Mouse (Mus musculus) neural tube, postnatal 0 days (tissue): ENCODE measurements around the gene Npr2. TPM values are rescaled to one million over a fixed set of nuclear protein-coding genes. Genes with fewer than 3 reads are reported as not detected.

Experiments used
- microRNA-seq: library from miRNA; unstranded; fragments of <30 nt; microRNA quantifications from one replicate; pipeline ENCODE4, GENCODE M21; 2016
- polyA plus RNA-seq: library from polyadenylated mRNA; unstranded; fragments of >200 nt; fragmentation: Nextera tagmentation; extraction: Ambion mirVana; gene quantifications from 2 replicates; pipeline ENCODE4 v1.2.1, GENCODE M21; 2015

Gene Npr2
- polyA plus RNA-seq: 10.6 and 12.2 TPM in 2 replicates

DNA sequence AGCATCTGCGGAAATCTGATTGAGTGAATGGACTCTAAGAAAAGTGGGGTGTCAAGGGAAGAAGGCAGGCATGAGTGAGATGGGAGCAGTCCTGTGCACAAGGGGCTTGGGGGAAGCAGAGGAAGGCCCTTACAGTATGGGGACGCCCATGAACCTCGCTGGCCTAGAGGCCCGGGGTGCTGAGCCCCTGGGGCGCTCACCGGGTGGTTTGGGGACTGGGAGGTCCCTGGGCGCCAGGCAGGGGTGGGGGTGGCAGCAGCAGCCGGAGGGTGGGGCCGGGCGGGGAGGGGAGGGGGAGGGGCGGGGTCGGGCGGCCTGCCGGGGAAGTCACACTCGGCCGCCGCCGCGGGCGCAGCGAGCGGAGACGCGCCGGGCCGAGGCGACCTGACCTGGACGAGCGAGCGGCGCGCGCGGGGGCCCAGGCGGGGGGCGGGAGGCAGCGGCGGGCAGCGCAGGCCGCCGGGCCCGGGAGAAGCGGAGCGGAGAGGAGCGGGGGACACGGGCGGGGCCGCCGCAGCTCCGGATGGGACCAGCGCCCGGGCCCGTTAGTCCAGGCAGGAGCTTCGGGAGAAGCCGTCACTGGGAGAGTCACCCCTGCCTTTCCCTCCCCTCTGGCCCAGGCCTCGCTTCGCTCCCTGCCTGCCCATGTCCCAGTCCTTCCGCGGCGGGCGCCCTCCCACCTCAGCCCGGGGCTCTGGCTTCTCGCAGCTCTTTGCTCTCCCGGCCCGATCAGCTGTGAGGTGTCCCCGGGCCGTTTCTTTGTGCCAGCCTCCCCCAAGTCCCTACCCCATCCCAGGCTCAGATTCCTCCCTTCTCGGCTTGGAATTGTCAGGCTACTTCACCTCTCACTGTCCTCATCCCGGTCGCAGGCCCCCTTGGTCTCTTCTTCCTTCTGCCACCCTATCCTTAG lies at the start of gene Npr2:
TSS of gene Npr2 (plus strand) at position 890 of the 910 bp plus-strand sequence.

DNA sequence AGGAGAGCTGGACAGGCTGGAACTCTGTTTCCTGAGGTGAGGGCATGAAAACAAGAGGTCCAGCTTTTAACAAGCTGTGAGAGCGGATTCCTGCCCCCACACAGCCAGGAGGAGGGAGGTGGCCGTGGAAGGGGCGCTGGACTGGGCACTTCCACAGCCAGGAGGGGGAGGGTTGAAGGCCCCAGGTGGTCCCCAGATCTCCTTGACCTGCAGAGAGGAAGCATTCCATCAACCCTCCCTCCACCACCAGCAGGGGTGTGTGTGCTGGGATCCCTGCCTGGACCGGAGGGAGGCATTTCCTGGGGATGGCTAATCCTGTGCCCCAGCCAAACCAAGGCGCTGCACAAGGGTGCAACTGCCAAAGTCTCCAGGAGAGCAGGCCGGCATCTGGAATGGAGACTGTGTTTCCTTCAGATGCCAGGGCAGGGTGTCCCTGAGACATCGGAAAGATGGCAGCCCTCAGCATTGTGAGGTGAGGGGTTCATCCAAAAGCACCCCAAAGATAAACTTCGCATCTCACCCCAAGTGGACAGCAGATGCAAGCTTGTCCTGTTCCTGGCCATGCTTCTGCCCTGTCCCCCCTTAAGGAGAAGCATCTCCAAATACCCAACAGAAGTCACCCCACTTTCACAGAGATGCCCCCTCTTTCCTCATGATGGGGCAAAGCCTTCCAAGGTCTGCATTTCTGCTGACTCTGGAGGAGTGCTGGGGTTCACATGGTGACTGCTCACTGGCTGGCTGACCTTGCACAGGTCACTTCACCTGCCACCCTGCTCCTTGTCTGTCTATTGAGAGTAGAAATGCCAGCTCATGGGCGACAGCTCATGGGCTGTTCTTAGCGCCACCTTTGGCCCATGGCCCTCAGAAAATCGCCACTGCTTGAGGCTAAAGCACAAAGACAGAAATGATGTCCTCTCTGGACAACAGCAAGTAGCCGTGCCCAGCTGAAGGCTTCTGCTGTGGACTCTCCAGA lies 47.0 kb upstream of the Npr2 start, which contains the start of gene Msmp:
TSS of gene Msmp (minus strand) at position 51 of the 973 bp plus-strand sequence.

DNA sequence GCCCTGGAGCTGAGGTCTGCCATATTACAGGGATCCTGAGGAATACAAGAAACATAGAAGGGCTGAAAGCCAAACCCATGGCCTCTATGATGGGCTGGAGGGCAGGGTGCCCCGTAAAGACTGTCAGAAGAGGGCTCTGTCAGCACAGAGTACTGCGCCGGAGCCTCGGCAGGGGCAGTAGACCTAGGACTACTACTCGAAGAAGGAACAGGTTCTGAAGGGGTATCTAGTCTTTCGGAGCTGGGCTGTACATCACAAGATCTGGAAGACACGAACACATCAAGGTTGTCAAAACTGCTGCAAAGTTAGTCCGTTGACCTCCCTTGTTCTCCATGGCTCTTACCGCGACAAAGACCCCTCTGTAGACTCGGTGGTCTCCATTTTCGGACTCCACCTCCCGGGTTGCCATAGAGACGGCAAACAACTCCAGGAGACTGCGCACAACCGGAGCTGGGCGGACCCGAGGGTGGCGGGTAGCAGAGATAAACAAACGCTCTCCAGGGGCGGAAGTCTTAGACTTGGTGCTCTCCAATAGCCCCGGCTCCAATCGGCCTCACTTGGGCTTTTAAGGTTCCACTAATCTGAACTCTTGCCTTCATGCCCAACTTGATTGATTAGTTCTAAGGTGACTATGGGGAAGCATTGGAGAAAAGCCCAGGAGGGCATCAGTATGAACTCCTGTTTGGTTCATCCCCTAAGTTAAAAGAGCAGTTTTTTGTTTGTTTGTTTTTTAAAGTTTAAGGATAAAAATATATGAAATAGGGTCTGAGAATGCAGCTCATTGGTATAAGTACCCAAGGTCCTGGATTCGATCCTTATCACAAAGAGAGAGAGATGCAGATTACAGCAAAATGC lies 21.7 kb downstream of the Npr2 start, which contains the start of gene Spag8:
TSS of gene Spag8 (minus strand) at position 434 of the 855 bp plus-strand sequence.

DNA sequence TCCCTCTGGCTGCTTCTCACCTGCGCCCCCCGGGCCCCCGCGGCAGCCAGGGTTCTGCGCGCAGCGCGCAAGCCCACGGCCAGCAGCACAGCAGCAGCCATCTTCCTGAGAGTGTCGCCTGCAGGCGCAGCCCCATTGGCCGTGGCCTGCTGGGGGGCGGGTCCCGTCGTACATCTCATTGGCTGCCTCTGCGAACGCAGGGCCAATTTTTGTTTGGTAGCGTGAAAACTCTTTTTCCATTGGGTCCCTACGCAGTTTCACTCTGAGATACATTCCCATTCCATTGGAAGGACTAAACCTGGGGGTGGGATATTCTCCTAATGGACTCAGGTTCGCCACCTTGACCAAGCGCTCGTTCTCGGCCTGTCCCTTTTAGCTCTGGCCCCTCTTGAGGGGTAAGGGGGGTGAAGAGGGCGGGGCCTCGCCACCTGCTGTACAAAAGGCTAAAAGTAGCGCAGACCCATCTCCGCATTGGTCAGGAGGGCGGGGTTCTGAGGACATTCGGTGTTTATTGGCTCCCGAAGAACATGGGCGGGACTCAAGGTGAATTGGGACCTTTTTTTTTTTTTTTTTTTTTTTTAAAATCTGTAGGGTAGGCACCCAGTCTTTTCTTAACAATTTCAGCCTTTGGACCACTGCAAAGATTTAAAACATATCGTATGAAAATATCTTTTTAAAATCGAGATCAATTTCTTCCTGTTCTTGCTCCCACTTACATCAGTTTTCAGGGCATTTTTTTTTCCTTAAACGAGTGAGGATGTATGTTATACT lies 24.8 kb downstream of the Npr2 start, which contains the start of gene Hint2:
TSS of gene Hint2 (minus strand) at position 128 of the 771 bp plus-strand sequence.

DNA sequence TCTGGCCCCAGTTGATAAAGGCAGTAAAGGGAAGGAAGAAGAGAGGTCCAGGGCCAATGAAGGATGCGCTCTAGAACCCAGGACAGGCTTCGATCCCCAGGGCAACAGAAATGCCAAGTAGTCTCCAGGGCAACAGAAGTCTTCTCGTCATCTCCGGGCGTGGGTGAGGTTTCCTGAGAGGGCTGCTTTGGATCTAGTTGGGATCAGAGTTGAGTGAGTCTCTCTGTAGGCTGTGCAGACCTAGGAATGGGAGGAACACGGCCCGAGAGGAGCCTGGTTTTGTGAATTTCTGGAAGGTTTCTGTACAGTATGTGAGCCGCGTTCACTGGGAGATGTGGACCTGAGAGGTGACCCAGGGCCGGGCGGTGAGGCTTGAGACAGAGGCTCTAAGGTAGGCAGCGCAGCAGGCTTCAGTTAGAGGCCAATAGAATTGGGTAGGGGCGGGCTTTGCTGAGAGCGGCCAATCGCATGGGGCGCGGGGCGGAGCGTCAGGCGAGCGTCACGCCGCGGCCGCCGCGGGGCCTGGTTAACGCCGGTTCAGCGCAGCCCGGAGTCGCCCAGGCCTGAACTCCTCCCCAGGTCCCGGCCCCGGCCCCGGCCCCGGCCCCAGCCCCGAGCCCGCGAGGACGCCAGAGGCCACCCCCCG lies 37.2 kb downstream of the Npr2 start, which contains the start of the genes Tmem8b and Fam221b:
TSS of gene Tmem8b (plus strand) at position 190 of the 646 bp plus-strand sequence.
TSS of gene Fam221b (minus strand) at position 364 of the 646 bp plus-strand sequence.

DNA sequence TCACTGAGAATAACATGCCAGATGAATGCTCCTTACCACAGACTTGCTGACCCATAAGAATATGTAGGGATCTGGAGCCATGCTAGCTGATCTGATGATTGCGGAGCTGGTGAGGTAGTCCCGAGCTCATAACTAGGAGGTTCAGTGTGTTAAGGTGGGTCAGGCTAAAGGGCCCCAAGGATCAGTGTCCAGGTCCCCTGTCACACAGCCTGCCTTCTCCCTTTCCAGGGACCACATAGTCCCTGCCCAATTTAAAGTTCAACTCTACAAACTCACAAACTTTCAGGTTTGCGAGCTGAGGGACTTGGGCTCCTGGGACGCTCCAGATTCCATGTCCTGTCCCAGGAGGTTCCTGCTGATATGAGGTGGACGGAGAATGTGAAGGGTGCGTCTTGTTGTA lies 69.0 kb downstream of the Npr2 start, which contains the start of gene Olfr70:
TSS of gene Olfr70 (minus strand) at position 101 of the 400 bp plus-strand sequence.

Small RNAs within 50 kb of the gene (microRNA-seq; reads per million reads assigned to microRNA genes)
- gene Gm25262: not detected

Other genes with a start within 250 kb of the Npr2 start
- 59.5 and 73.1 TPM in 2 replicates for gene Rusc2, start 250.0 kb upstream of the Npr2 start, polyA plus RNA-seq
- gene Fam166b, start 202.8 kb upstream of the Npr2 start, polyA plus RNA-seq: 3.3 and 4.0 TPM in 2 replicates
- gene Tesk1, start 190.0 kb upstream of the Npr2 start, polyA plus RNA-seq: 23.4 and 24.1 TPM in 2 replicates
- gene Cd72, start 177.3 kb upstream of the Npr2 start, polyA plus RNA-seq: 3.3 and 5.4 TPM in 2 replicates
- not detected in 2 replicates for gene Sit1, start 148.2 kb upstream of the Npr2 start, polyA plus RNA-seq
- 110 and 113 TPM in 2 replicates for gene Ccdc107, start 139.0 kb upstream of the Npr2 start, polyA plus RNA-seq
- gene Arhgef39, start 132.2 kb upstream of the Npr2 start, polyA plus RNA-seq: 2.9 and 3.9 TPM in 2 replicates
- 0.23 and 0.37 TPM in 2 replicates for gene Car9, start 125.0 kb upstream of the Npr2 start, polyA plus RNA-seq
- gene Tpm2, start 108.2 kb upstream of the Npr2 start, polyA plus RNA-seq: 10.8 and 12.2 TPM in 2 replicates
- 77.3 and 93.8 TPM in 2 replicates for gene Creb3, start 69.6 kb upstream of the Npr2 start, polyA plus RNA-seq
- 75.4 and 77.1 TPM in 2 replicates for gene Tln1, start 69.2 kb upstream of the Npr2 start, polyA plus RNA-seq
- 12.9 and 14.9 TPM in 2 replicates for gene Rgp1, start 53.2 kb upstream of the Npr2 start, polyA plus RNA-seq
- gene Gba2, start 53.1 kb upstream of the Npr2 start, polyA plus RNA-seq: 48.6 and 54.6 TPM in 2 replicates
- gene Msmp, start 47.4 kb upstream of the Npr2 start, polyA plus RNA-seq: 0.38 and 2.0 TPM in 2 replicates
- 5.6 and 5.7 TPM in 2 replicates for gene Spag8, start 21.7 kb downstream of the Npr2 start, polyA plus RNA-seq
- gene Hint2, start 24.5 kb downstream of the Npr2 start, polyA plus RNA-seq: 88.3 and 108 TPM in 2 replicates
- gene Tmem8b, start 37.0 kb downstream of the Npr2 start, polyA plus RNA-seq: 10.1 and 10.2 TPM in 2 replicates
- 1.6 and 2.0 TPM in 2 replicates for gene Fam221b, start 37.2 kb downstream of the Npr2 start, polyA plus RNA-seq
- not detected in 2 replicates for gene Olfr70, start 68.9 kb downstream of the Npr2 start, polyA plus RNA-seq
- gene Olfr71, start 78.3 kb downstream of the Npr2 start, polyA plus RNA-seq: not detected in 2 replicates
- 1.1 and 1.3 TPM in 2 replicates for gene Hrct1, start 95.3 kb downstream of the Npr2 start, polyA plus RNA-seq
- gene Spaar, start 98.1 kb downstream of the Npr2 start, polyA plus RNA-seq: 0.14 and 0.17 TPM in 2 replicates
- gene Olfr159, start 139.1 kb downstream of the Npr2 start, polyA plus RNA-seq: not detected in 2 replicates
- not detected in 2 replicates for gene Olfr156, start 192.0 kb downstream of the Npr2 start, polyA plus RNA-seq
- not detected in 2 replicates for gene Olfr157, start 208.3 kb downstream of the Npr2 start, polyA plus RNA-seq
- not detected in 2 replicates for gene Olfr155, start 219.6 kb downstream of the Npr2 start, polyA plus RNA-seq
- 5.6 and 5.7 TPM in 2 replicates for gene Reck, start 243.6 kb downstream of the Npr2 start, polyA plus RNA-seq